Mouse (Mus musculus): ENCODE data around the gene Scd1.

GRCm38 (mm10) chr19:44400484-44401197 is 7.0 kb downstream of the Scd1 start:
- no peak for TF ChIP-seq JUN (IDR thresholded peaks at IDR 0.05; ENCODE audit: insufficient read depth, low read depth, low read length)
- TF ChIP-seq EP300 (IDR thresholded peaks at IDR 0.05; ENCODE audit: low read length): no peak
- no peak for TF ChIP-seq MAZ (IDR thresholded peaks at IDR 0.05; ENCODE audit: low read depth, low read length)
- no peak for TF ChIP-seq POLR2A (IDR thresholded peaks at IDR 0.05; ENCODE audit: low read depth, low read length)
